Mouse (Mus musculus) cerebellum, postnatal 25 days (tissue): Measurements from ENCODE around the gene Slc38a7.
"Not testable (repeated sequence)": the region's sequence is repeated elsewhere in the genome, so short reads cannot be mapped to it uniquely, and the experiment has no call there.

ENCODE experiments used
- DNase-seq, 2 experiments: peaks; one replicate each; pipeline ENCODE4 v3.0.0; 2021; ENCODE audit warnings: mixed read lengths in 2 of 2

Slc38a7 gene

DNA sequence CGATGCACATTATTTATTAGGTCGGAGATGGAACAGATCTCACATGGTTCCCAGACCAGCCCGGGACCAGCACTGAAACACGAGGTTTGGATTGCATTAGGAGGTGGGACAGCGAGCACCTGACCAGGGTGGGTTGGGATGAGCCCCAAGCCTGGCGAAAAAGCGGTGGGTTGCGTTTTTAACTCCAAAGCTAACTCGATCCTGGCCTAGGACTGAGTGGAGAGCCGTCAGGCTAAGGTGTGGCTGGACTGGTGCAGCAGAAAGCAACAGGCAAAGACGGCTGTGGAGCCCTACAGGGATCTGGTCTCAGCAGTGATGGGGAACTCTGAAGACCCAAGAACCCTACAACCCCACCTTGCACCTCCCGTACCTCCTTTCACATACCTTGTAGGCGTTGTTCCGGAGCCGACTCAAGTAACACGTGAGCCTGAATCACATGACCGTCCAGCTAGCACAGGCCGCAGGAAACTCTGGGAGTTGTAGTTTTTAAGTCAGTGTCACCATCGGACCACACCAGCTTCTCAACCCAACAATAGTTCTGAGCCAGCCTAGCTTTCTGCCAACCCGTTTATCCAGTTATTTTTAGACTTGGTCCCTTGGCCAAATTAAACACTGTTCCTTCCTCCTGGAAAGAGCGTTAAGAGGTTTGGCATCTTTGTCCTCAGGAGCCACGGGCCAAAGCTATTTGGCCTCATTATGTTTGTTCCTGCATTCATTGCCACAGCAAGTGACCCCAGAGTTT, at the start of gene Slc38a7:
Gene Slc38a7 (minus strand): TSS at position 438 of the 742 bp plus-strand sequence.
- peak; percentile 72 to 78 for DNase-seq

DNA sequence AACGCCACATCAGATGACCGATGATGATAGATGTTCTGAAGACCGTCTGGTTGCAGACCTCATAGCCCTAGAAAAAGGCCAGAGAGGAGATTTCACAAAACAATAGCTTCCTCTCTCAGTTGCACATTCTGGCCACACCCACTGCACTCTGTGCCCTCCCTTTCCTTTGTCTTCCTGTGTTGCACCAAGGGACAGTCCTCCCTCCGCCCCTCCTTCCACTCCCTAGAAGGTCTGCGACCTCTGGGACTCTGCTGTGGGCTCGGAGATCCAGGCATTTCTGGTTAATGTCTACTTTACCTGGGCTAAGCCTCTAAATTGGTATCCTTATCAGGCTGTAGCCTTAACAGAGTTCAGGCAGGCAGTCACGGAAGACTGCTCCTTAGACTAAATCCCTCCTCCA, 48.5 kb upstream of the Slc38a7 start:
- DNase-seq = no peak

DNA sequence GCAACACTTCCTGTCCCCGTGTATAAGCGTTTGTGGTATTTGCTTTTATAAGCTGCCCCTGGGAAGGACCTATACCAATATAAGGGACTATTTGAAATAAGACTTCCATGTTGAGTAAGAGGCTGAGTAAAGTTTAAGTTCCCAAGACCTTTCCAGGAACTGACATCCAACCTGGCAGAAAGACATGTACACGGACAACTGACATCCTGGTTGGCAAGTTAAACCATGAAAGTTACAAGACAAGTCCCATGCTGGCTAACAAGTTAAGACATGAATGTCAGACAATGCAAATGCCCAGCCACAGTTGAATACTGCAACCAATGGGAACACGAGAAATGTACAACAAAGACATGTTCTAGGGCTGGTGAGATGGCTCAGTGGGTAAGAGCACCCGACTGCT, 40.4 kb upstream of the Slc38a7 start:
- DNase-seq = no peak

DNA sequence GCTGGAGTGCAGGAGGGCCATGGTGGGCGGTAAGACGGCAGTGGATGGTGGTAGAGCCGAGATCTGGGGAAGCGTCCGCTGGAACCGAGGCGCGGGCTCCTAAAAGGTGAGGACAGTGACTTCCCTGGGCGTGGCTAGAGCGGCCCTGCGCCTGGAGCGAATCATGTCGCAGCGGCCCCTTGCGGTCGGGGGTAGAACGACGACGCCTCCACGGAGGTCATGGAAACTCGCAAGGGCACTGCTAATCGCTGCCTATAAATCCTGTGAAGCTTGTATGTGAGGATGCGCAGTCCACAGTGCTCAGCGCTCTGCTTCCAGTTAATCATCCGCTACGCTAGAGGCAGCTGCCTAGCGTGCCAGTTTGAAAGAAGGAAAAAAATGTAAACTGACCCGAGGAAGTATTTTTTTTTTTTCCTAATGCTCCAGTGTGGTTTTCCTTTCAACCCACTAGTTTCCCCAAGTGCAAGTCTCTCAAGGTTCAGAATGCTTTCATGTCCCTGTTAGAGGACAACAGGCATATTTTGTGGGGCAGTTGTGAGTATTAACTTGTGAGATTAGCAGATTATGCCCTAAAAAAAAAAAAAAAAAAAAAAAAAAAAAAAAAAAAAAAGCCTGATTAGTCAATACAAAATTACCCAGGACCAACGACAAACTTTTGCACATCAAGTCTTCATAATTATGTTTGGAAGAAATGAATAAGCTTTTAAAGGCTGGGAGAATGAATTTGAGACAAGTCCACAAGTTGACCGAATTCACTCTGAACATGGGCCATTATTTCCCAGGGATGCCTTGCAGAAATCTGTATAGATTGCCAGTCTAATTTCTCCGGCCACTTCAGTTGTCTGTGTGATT, 35.2 kb upstream of the Slc38a7 start, which contains the start of gene Got2:
Gene Got2 (minus strand): TSS at position 263 of the 852 bp plus-strand sequence.
- peak; percentile 96 to 97 for DNase-seq

DNA sequence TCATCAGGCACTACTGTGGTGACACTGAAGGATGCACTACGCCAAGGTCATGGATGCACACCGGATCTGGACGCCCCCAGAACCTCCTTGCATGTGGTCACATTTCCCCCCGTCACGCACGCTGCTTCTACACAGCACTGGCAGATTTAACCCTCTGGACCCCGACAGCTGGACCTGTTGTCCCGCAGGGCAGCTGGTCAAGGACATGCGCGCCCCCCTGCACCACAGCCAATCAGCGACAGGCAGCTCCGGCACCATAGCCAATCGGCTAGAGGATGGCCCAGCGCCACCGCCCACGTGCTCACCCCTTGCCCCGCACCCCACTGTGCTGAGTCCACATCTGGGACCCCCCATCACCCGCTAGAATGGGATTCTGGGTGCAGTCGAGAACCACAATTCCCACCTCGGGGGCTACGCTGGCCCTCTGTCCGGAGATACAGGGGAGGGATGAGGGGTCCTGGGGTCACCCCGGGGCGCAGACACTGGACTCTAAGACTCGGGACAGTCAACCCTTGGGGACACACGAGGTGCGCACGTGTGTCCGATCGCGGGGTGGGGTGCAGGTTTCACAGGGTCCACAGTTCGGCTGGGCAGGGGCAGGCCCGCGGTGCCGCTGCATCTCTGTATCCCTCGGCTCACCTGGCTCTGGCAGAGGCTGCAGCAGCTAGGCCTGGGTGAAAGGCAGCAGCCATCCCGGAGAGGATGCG, 34.4 kb upstream of the Slc38a7 start:
- DNase-seq = peak; percentile 88 to 93

DNA sequence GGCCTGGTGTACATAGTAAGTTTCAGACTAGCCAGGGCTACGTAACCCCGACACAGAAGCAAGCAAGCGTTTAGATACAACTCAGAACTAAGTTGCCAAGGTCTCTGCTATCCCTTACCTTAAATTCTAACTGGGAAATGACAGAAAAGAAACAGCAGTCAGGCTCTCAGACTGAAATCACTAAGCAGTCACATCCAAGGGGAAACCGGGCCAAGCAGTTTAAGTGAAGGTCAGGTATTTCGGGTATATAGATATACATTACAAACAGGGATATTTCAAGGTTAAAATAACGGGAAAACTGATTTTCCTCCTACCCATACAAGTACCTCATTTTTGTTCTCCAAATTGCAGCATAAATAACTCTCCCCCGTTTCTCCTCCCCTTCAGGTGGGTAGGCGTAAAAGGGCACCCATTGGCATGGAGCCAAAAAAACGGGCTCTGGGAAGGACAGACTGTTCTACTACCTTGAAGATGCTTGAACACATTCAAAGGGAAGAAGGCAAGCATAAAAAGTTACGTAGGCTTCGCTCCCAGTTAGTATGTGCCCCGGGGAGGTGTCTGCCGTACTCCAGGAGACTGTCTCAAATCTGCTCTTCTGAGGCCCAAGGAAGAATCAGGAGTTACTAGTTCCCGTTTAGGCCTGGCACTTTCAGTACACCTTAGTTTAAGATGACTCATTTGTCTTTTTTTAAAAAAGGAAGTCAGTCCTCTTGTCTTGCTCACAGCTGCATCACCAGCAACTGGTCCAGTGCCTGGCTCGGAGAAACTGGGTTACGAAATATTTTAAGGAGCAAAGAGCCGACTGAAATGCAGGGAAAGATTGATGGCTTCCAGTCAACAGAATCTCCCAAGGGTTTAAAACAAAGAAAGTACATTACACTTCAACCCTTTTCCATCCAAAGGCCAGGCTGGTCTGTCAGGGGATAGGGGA, 33.6 kb upstream of the Slc38a7 start:
- DNase-seq = peak; percentile 48 to 66

DNA sequence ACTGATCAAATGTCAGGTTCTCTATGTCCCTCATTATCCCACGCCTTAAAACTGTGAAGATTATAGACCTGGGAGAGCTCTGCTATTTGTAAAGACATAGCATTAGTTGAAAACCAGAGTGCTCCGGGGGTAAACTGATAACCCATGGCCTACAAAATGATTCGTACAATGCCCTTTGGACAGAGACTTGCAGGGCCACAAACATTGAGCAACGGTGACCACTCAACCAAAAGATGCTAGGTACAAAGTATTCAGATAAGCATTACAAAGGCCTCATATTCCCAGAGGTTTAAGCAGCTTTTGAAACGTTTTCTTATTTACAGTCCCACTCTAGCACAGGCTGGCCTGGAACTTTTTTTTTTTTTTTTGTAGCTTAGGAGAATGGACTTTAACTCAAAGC, 32.6 kb upstream of the Slc38a7 start:
- no peak for DNase-seq

DNA sequence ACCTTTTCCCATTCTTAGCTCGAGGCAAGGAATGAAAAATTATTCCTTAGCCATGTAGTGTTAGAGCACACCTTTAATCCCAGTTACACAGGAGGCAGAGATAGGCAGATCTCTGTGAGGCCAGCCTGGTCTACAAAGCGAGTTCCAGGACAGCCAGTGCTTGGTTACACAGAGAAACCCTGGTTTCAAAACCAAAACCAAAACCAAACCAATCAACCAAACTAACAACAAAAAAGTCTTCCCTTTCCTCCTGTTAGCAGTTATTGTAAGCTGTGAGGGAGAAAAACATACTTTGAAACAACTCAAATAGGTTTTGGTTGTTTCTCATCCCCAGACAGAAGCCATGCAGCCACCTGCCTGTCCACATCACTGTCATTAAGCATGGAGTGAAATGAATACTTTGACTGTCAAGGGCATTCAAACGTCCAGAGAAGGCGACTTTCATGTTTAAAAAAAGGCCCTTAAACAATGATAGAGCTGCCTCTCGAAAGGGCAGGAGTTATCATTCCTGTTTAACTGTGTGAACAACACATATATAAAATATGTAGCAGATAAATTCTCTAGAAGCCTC, 32.0 kb upstream of the Slc38a7 start:
- no peak for DNase-seq

DNA sequence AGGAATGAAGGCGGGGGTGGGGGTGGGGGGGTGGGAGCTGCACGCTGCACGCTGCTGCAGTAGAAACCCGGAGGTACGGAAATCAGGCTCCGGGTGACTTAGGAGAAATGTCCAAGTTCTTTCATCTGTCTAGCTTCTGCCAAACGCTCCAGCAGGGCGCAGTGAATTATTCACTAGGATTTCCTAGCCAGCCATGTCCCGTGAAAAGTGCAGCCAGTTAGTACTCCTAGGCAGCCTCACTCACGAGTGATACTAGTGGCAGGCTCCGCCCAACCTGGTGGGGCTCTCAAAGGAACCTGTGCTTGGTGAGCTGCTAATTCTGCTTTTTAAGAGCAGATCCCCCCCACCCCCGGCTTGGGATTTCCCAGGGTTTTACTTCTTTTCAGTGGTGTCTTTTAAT, 31.2 kb upstream of the Slc38a7 start:
- no peak for DNase-seq

DNA sequence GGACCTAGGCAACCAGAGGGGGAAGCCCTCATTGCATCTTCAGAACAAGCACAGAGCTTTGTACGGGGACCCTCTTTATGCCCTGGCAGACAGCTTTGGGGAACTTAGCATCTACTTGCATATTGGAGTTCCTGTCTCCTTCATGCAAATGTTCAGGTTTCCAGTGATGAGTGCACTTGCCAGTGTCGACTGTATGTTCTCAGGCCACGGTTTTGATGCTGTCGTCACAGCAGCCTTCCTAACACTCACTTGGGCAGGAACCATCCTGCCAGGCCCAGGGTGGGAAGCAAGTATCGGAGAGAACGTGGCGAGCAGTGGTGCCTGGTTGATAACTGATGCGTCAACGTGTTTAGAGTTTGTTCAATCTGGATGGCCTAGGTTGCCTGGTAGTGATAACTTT, 28.9 kb upstream of the Slc38a7 start:
- no peak for DNase-seq

DNA sequence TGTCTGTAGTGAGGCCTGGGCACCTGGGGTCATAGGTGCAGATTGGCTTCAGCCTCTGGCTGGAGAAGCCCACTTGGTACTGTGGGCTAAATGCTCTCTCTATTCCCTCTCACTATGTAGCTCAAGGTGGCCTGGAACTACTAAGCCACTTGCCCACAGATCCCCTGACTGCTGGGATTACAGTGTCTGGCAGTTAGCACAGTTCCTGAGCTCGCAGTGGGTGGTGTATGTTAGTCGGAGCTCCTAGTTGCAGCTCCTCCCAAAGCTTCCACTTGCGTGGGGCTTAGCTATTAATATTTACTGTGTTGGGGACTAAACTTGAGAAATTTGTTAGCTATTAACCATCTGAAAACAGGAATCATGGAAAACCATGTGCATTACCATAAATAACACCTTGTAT, 28.2 kb upstream of the Slc38a7 start:
- DNase-seq = no peak

DNA sequence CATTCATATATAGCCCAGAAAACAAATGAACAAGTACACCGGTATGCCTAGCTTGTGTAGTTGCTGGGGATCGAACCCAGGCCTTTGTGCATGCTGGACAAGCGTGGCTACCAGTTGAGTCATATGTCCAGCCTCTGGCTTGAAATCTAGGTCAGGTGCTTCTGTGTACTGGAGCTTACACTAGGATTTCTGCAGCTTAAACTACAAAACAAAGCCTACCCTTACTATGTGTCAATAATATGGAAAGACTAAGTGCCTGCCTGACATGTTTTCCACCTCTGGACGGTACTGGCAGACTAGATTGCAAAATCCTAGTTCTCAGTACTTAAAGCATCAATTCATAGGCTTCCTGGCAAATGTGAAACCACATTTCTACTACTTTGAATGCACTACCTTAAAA, 26.5 kb upstream of the Slc38a7 start:
- DNase-seq = no peak

DNA sequence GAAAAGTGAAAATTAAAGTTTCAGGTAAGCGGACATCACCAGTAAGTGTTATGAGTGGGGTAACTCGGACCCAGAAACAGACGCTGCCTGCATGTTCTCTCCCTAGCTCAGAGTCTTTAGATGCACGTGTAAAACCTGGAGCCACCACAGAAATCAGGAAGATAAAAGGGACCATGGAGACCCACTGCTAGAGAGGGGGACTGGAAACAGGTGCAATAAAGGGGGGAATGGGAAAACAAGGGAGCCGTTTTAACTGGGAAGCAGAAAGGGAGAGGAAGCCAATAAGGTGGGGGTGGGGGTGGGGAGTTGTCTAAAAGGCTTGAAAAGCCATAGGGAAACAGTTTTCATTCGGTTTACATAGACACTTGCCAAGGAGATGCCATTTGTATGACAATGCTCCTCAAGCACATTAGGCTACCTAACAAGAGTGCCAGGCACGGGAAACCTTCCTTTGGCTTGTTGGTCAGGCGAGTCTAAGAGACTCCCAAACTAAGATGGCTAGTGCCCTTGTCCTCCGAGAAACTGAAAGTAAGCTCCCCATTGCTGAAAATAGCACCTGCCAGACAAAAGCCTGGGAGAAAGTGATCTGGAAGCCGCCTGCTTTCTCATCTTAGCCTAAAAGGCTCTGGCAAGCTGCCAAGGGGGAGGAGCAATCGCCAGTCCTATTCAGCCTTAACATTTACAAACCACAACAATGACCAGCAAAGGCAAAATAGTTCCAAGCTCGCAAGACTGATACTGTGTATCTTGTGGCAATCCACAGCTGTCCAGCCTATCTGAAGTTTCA, 25.0 kb upstream of the Slc38a7 start:
- DNase-seq = peak; percentile 30 to 67

DNA sequence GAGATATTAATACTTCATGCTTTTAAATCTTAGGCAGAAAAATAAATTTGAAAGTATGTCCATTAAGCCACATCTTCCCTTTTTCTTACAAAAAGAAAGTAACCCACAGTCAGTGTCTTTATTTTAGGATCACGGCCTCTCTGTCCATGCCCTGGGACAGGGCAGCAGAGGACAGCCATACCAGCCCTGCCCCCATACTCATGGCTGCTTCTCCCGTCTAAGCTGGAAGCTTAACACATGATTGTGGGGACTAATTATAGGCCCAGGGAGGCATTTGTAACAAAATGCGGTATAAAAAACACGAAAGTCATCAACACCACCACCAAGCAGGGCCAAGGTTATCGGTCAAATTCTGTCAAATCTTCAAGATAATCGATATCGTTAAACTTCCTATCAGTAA, 21.9 kb upstream of the Slc38a7 start:
- no peak for DNase-seq

DNA sequence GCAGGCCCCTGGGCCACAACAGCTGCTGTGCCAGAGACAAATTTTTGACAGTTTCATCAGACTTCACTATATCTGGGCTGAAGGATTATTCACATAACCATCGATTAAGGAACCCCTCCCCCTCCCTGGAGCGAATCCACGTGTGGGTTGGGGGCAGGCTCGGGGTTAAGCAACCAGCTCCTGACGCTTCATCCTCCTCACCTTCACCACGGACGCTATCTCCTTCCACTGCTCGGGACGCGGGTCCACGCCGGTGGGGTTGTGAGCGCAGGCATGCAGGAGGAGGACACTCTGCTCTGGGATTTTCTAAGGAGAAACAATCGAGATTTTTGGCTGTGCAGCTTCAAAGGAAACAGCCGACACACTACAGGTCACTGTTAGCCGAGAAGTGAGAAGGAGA, 18.4 kb upstream of the Slc38a7 start:
- no peak for DNase-seq

DNA sequence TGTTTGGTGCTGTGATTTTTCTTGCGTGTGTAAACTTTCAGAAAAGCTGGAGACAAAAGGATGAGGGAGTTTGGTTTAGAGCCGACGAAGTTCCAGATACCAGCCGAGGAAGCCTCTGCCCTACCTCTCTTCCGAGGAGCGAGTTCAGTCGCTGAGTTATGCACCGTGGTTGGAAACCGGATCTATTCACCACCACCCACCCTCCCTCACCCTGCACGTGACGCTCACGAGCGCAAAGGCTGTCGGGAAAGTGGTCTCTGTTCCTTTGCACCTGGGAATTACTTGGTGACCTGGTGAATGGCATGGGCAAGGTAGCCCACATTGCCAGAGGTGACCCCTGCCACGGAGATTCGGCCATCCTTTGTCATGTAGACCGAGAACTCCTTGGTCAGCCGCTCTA, 11.5 kb upstream of the Slc38a7 start:
- DNase-seq = not testable (repeated sequence)

DNA sequence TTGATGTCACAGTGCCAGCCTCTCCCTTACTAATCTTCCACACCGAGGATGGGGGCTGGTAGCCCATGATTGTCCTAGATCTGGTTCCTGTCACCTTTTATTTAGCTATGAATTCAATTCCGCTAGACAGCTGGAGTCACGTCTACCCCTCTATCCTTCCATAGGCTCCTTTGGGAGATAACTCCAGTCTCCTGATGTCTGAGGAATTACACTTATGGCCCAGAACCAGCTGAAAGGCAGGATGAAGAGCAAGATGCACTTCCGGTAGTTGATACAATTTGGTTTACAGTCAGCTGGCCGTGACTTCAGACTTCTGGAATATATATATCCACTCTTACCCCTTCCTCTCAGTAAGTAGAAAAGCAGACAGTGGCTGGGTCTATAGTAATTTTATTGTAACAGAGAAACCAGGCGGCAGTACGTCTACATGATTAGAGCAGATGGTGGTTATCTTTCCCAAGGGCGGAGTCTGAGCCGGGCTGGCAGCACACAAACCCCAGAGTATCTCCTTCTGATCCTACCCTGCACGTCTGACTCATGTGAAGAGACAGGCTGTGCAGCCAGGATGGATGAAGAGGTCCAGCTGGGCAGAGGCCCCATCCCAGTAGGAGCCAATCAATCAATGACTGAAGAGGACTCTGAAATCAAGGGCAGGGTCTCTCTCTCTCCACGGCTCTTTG, 10.6 kb upstream of the Slc38a7 start:
- not testable (repeated sequence) for DNase-seq

DNA sequence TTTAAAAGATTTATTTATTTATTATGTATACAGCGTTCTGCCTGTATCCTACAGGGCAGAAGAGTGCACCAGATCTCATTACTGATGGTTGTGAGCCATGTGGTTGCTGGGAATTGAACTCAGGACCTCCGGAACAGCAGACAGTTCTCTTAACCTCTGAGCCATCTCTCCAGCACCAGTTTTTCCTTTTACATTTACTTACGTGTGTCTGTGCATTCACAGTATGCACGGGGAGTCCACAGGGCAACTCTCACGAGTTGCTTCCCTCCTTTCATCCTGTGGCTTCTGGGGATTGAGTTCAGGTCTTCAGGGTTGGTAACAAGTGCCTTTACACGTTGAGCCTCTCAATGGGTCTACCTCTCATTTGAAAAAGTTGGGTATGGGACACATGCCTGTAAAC, 835 bp upstream of the Slc38a7 start:
- DNase-seq = no peak

DNA sequence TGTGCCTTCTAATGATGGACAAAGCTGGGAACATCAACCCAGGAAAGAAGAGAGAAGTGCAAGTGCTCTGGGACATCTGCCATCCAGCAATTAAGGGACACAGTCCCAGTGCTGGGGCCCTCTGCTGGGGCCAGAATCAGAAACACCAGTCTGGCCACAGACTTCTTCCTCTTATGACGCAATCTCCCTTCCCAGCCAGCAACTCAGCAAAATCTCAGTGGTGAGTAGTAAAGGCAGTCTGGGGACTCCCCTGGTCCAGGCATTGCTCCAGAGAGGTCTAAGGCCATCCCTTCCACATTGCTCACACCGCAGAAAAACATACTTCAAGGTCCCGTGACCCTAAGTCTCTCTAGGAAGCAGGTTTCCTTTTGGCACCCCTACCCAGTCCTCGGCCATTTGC, 1.0 kb downstream of the Slc38a7 start:
- DNase-seq = no peak

DNA sequence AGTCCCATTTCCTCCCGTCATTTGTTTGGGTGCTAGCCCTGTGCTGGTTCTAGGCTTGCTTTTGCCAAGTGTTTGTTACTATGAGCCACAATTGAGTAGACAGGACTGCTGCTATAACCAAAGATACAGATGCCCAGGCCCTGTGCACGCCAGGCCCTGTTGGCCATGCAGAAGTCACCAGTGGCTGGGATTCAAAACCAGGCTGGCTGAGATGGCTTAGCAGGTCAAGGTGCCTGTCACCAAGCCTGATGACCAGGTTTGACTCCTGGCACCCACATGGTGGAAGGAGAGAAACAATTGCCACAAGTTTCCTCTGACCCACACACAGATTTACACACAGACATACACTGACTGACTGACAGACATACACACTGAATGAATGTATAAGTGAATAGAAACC, 3.0 kb downstream of the Slc38a7 start:
- no peak for DNase-seq
